Mouse (Mus musculus) small intestine, adult 2 months (tissue): Measurements from ENCODE around the gene Lpp. TPM values are rescaled to one million over a fixed set of nuclear protein-coding genes. Genes with fewer than 3 reads are reported as not detected.

Experiments used
- H3K27ac ChIP-seq: fragments of 200-500 bp; 2 replicates; pipeline ENCODE4 v1.5.1; 2012; ENCODE audit warnings: low read depth, low read length, control low read depth, inconsistent platforms; ENCODE audit not compliant: insufficient read depth
- H3K27me3 ChIP-seq: fragments of 200-500 bp; 2 replicates; pipeline ENCODE4 v1.6.1; 2012; ENCODE audit warnings: mild to moderate bottlenecking, moderate library complexity, low read length, inconsistent platforms; ENCODE audit not compliant: control insufficient read depth, insufficient read depth
- H3K36me3 ChIP-seq: fragments of 200-500 bp; 2 replicates; pipeline ENCODE4 v1.6.1; 2012; ENCODE audit warnings: mild to moderate bottlenecking, low read length, control low read depth, inconsistent platforms; ENCODE audit not compliant: control insufficient read depth, insufficient read depth
- H3K4me1 ChIP-seq: fragments of 200-500 bp; 2 replicates; pipeline ENCODE4 v1.6.1; 2012; ENCODE audit warnings: low read length, inconsistent platforms, mixed read lengths; ENCODE audit not compliant: control insufficient read depth, insufficient read depth, insufficient read length
- H3K4me3 ChIP-seq: fragments of 200-500 bp; 2 replicates; pipeline ENCODE4 v1.5.1; 2012; ENCODE audit warnings: low read depth, mild to moderate bottlenecking, control low read depth, inconsistent platforms, low read length, moderate library complexity
- CTCF ChIP-seq: fragments of 200-500 bp; IDR thresholded peaks from 2 replicates; pipeline ENCODE4 v1.5.1; 2012; ENCODE audit warnings: low read depth, mild to moderate bottlenecking, control low read depth, inconsistent platforms, low read length, moderate library complexity, mixed read lengths; ENCODE audit not compliant: insufficient replicate concordance, insufficient read length; ENCODE audit errors: extremely low read depth
- POLR2A ChIP-seq: fragments of 200-500 bp; IDR thresholded peaks from 2 replicates; pipeline ENCODE4 v1.6.1; 2012; ENCODE audit warnings: low read depth, mild to moderate bottlenecking, control low read depth, inconsistent platforms, low read length, moderate library complexity
- WGBS: fragments of 180-500 bp; shearing (Covaris S2); methylation state at CpG from one replicate; pipeline ENCODE4 v1.1.7; 2018; 5-methylcytosine and 5-hydroxymethylcytosine counted together
- polyA plus RNA-seq: library from polyadenylated mRNA; depleted of rRNA; stranded (reverse); fragments of >200 nt; gene quantifications from 2 replicates; pipeline ENCODE4 v1.2.3, GENCODE M21; 2012

The Lpp gene
- polyA plus RNA-seq, 1 experiment: 23.6 TPM

DNA sequence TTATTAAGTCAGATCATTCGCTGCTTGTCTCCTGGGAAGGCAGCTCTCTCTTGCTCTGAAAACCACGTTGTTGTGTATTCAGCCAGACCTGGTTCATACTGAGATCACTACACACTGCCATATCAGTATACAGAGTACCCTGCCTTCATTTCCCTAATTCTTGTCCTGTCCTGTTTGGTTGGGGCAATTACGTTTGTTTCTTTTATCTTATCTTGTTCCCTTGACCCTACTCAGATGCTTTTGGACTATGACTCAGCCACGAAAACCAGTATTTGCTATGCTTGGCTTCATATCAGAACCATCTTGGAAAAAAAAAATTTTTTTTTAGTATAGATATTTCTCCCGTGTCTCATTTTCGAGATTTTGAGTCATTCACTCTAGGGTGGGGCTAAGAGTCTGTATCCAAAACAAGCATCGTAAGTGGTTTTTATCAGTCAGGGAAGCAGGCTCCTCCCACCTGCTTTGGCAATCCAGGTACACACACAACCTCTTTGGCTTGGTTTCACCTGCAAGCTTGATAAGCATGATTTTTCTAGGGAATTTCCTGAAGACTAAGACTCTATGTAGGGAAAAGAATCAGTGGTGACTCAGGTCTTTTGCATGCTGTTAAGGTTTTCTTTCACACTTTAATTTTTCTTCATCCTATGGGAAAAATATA, 29.1 kb upstream of the Lpp start:
- peaks cover 6% of the 10 kb centered on the region; the same call in 1 of the 2 replicates for H3K4me1 ChIP-seq
- no peaks in the 10 kb centered on the region for H3K36me3 ChIP-seq
- 22% methylated on average over 7 of the region's 7 CpGs for WGBS
- no peaks in the 10 kb centered on the region for H3K27me3 ChIP-seq
- 0 out of 2 replicates have a peak overlapping the region, but pooled peaks have one; percentile 15 for H3K27ac ChIP-seq
- TF ChIP-seq CTCF (no peak), POLR2A (no peak)
- H3K4me3 ChIP-seq: no peak overlapping the region

- no peaks in the 10 kb centered on the region for H3K27me3 ChIP-seq
- 70% methylated on average over 4 of the region's 4 CpGs for WGBS
- no peak for TF ChIP-seq POLR2A
- TF ChIP-seq CTCF: no peak
- H3K36me3 ChIP-seq: no peaks in the 10 kb centered on the region
- peak overlapping the region; percentile 14; the same call in 1 of the 2 replicates for H3K27ac ChIP-seq
- H3K4me1 ChIP-seq: peaks cover 6% of the 10 kb centered on the region; the same call in 1 of the 2 replicates
- H3K4me3 ChIP-seq: no peak overlapping the region
These were observed 27.4 kb upstream of the Lpp start for GRCm38 (mm10) chr16:24365900-24366299.

DNA sequence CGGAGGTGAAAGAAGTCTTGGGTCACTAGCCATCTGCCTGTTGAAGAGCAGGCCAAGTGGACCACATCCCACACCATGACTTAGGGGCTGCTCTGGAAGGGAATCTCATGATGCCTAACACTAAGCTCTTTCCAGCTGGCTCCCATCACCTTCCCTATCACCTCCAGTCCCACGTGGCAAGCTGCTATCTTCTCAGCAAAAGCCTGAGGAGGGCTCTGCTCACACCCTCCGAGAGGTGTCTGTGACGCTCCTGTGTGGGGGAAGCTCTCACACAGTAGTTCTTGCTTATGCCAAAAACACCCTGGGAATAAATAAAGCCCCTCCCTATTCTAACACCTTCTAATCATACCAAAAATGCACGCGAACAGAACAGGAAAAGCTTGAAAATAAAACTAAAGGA, 26.2 kb upstream of the Lpp start:
- 67% methylated on average over 6 of the region's 6 CpGs for WGBS
- Histone ChIP-seq H3K27me3 (no peaks in the 10 kb centered on the region), H3K27ac (no peak overlapping the region), H3K36me3 (no peaks in the 10 kb centered on the region), H3K4me1 (peaks cover 8% of the 10 kb centered on the region; the same call in 1 of the 2 replicates), H3K4me3 (no peak overlapping the region)
- TF ChIP-seq CTCF (no peak), POLR2A (no peak)

- H3K27ac ChIP-seq: no peak overlapping the region
- no peaks in the 10 kb centered on the region for H3K27me3 ChIP-seq
- no peaks in the 10 kb centered on the region for H3K36me3 ChIP-seq
- TF ChIP-seq CTCF: no peak
- TF ChIP-seq POLR2A: no peak
- WGBS: 64% methylated on average over 7 of the region's 7 CpGs
- H3K4me3 ChIP-seq: no peak overlapping the region
- H3K4me1 ChIP-seq: peaks cover 8% of the 10 kb centered on the region; the same call in 1 of the 2 replicates
These were observed 25.8 kb upstream of the Lpp start for GRCm38 (mm10) chr16:24367506-24367905.

DNA sequence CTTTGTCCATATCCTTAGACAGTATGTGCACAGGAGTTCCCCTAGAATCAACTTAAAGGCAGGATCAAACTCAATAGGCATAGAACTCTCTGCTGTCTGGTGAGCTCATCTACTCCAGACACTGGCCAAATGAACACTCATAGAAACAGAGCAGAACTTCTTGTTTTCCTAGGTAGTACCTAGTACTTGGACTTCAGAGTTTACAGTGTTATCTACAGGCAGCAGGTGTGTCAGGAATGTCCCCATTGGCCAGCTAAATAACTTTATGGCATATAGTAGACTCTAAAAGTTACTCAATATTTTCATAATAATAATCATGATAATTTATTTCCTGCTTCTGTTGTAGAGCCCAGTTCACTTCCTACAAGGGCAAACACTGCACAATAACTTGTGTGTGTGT, 16.8 kb upstream of the Lpp start:
- H3K36me3 ChIP-seq: no peaks in the 10 kb centered on the region
- H3K4me3 ChIP-seq: no peak overlapping the region
- peak overlapping the region; percentile 76 for H3K27ac ChIP-seq
- peaks cover 3% of the 10 kb centered on the region; the same call in 1 of the 2 replicates for H3K4me1 ChIP-seq
- H3K27me3 ChIP-seq: no peaks in the 10 kb centered on the region
- no peak for TF ChIP-seq POLR2A
- TF ChIP-seq CTCF: no peak

DNA sequence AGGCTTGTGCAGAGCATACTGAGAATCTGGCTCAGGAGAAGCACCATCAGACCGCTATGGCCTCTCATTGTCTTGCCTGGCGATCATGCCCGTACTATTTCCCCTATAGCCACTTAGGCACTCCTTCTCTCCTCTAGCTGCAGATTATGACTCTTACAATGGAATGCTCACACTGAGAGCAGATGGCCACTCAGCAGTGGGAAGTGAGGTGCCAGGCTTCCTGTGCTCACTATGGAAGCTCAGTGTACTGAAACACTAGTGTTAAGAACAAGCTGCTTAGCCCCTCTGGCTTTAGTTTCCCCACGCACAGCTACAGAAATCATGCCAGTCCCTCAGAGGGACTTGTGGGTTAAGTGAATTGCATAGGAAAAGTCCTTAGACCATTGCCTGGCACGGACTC, 2.7 kb upstream of the Lpp start:
- peaks cover 13% of the 10 kb centered on the region; the same call in 1 of the 2 replicates for H3K4me1 ChIP-seq
- TF ChIP-seq CTCF: no peak
- no peak for TF ChIP-seq POLR2A
- no peak overlapping the region for H3K4me3 ChIP-seq
- H3K36me3 ChIP-seq: no peaks in the 10 kb centered on the region
- no peak overlapping the region for H3K27ac ChIP-seq
- H3K27me3 ChIP-seq: no peaks in the 10 kb centered on the region
- WGBS: 96% methylated on average over 5 of the region's 5 CpGs

DNA sequence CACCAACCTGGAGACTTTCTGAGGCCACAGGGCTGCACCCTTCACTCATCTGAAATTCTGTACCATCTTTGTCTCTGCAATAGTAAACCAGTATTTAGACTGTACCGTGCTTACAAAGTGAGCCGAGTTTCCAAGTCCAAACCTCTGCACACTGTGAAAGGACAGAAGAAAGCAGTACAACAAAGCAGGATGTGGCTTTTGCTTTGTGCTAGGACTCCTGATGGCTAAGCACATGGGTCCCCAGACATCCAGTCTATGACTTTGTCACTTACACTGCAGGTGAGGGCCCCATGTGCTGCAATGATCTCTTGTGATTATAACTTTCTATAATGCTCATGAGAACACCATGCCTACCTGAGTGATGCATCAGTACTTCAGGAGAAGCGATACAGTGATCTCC, 2.2 kb upstream of the Lpp start:
- Histone ChIP-seq H3K27me3 (no peaks in the 10 kb centered on the region), H3K4me3 (no peak overlapping the region), H3K27ac (no peak overlapping the region), H3K4me1 (peaks cover 13% of the 10 kb centered on the region; the same call in 1 of the 2 replicates), H3K36me3 (no peaks in the 10 kb centered on the region)
- TF ChIP-seq CTCF (no peak), POLR2A (no peak)
- 87% methylated on average over 3 of the region's 3 CpGs for WGBS
